Mouse (Mus musculus): ENCODE results near the gene Mxi1.

The Mxi1 gene

GRCm38 (mm10) chr19:53402741-53403432, 92.6 kb downstream of the Mxi1 start:
- DNase-seq: peak; percentile 87

- peak; percentile 58 for DNase-seq
Observed at GRCm38 (mm10) chr19:53404219-53404836, 94.0 kb downstream of the Mxi1 start.

GRCm38 (mm10) chr19:53404837-53405356, 94.6 kb downstream of the Mxi1 start:
- DNase-seq: peak; percentile 78

- DNase-seq: peak; percentile 17
Observed at GRCm38 (mm10) chr19:53405810-53406209, 95.5 kb downstream of the Mxi1 start.

- no peak for DNase-seq
Observed at GRCm38 (mm10) chr19:53407350-53407749, 97.0 kb downstream of the Mxi1 start.

GRCm38 (mm10) chr19:53408398-53408797, 98.1 kb downstream of the Mxi1 start:
- no peak for DNase-seq

- DNase-seq: no peak
Observed at GRCm38 (mm10) chr19:53409663-53410307, 99.5 kb downstream of the Mxi1 start.

- DNase-seq: no peak
Observed at GRCm38 (mm10) chr19:53412149-53412848, 102.0 kb downstream of the Mxi1 start.

GRCm38 (mm10) chr19:53413617-53414380, 103.5 kb downstream of the Mxi1 start:
- no peak for DNase-seq

GRCm38 (mm10) chr19:53414650-53415049, 104.3 kb downstream of the Mxi1 start:
- DNase-seq: no peak

GRCm38 (mm10) chr19:53415198-53415597, 104.9 kb downstream of the Mxi1 start:
- DNase-seq: no peak

- peak; percentile 93 for DNase-seq
Observed at GRCm38 (mm10) chr19:53419834-53420233, 109.5 kb downstream of the Mxi1 start.

- DNase-seq: peak; percentile 99
Observed at GRCm38 (mm10) chr19:53420924-53421582, 110.7 kb downstream of the Mxi1 start.

- no peak for DNase-seq
Observed at GRCm38 (mm10) chr19:53421583-53422188, 111.4 kb downstream of the Mxi1 start.

GRCm38 (mm10) chr19:53422358-53423308, 112.3 kb downstream of the Mxi1 start:
- no peak for DNase-seq

GRCm38 (mm10) chr19:53423341-53423753, 113.0 kb downstream of the Mxi1 start:
- no peak for DNase-seq

- DNase-seq: no peak
Observed at GRCm38 (mm10) chr19:53423816-53424465, 113.6 kb downstream of the Mxi1 start.

- DNase-seq: peak; percentile 96
Observed at GRCm38 (mm10) chr19:53424629-53425028, 114.3 kb downstream of the Mxi1 start.
